Mouse (Mus musculus) thymus, adult 2 months (tissue): ENCODE measurements around the gene Fam102b. TPM values are rescaled to one million over a fixed set of nuclear protein-coding genes. Genes with fewer than 3 reads are reported as not detected.

ENCODE experiments used
- DNase-seq: peaks from one replicate; pipeline ENCODE4 v3.0.0; 2021
- H3K27ac ChIP-seq: fragments of 200-500 bp; 2 replicates; pipeline ENCODE4 v1.5.1; 2012; ENCODE audit warnings: low read length, control low read depth; ENCODE audit not compliant: control insufficient read depth, insufficient read depth
- H3K27me3 ChIP-seq: fragments of 200-500 bp; 2 replicates; pipeline ENCODE4 v1.6.1; 2012; ENCODE audit warnings: mild to moderate bottlenecking, low read length, moderate library complexity, mixed read lengths; ENCODE audit not compliant: control insufficient read depth, insufficient read depth
- H3K36me3 ChIP-seq: fragments of 200-500 bp; 2 replicates; pipeline ENCODE4 v1.6.1; 2012; ENCODE audit warnings: mild to moderate bottlenecking, low read length, moderate library complexity; ENCODE audit not compliant: control insufficient read depth, insufficient read depth
- H3K4me1 ChIP-seq: fragments of 200-500 bp; replicated peaks from 2 replicates; pipeline ENCODE4 v1.6.1; 2012; ENCODE audit warnings: low read length; ENCODE audit not compliant: control insufficient read depth, insufficient read depth
- H3K4me3 ChIP-seq: fragments of 200-500 bp; 2 replicates; pipeline ENCODE4 v1.5.1; 2012; ENCODE audit warnings: mild to moderate bottlenecking, low read length, control low read depth, moderate library complexity; ENCODE audit not compliant: control insufficient read depth, insufficient read depth
- CTCF ChIP-seq: fragments of 200-500 bp; IDR thresholded peaks from 2 replicates; pipeline ENCODE4 v1.5.1; 2012; ENCODE audit warnings: mild to moderate bottlenecking, control low read depth, low read length, moderate library complexity, borderline replicate concordance; ENCODE audit not compliant: control insufficient read depth, poor library complexity, insufficient read depth; ENCODE audit errors: extremely low read depth
- POLR2A ChIP-seq: fragments of 200-500 bp; IDR thresholded peaks from 2 replicates; pipeline ENCODE4 v1.6.1; 2012; ENCODE audit warnings: mild to moderate bottlenecking, low read length, control low read depth, moderate library complexity; ENCODE audit not compliant: control insufficient read depth, poor library complexity, insufficient read depth; ENCODE audit errors: extremely low read depth
- WGBS: fragments of 180-500 bp; shearing (Covaris S2); methylation state at CpG from one replicate; pipeline ENCODE4 v1.1.7; 2018; 5-methylcytosine and 5-hydroxymethylcytosine counted together
- polyA plus RNA-seq: library from polyadenylated mRNA; depleted of rRNA; stranded (reverse); fragments of >200 nt; gene quantifications from 2 replicates; pipeline ENCODE4 v1.2.3, GENCODE M21; 2012

The Fam102b gene
- polyA plus RNA-seq, 1 experiment = 6.2 TPM

DNA sequence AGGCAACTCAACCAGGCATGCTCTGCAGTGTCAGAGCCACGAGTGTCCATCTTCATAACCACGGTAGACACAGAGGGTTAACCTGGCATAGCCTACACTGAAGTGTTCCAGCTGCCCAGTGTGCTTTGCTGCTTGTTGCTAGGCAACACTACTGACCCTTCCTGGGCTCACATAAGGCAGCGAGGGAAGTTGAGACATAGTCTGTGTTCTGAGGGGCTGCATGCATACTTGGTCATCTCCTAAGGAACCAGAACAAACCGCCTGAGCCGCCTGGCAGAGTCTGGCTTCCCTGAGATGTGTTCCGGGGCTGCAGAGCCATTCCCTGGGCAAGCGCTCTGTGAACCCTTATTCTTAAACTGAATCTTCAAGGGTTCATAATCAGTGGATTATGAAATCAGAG lies 66.2 kb downstream of the Fam102b start:
- peaks cover 26% of the 10 kb centered on the region for H3K4me1 ChIP-seq
- DNase-seq = no peak

DNA sequence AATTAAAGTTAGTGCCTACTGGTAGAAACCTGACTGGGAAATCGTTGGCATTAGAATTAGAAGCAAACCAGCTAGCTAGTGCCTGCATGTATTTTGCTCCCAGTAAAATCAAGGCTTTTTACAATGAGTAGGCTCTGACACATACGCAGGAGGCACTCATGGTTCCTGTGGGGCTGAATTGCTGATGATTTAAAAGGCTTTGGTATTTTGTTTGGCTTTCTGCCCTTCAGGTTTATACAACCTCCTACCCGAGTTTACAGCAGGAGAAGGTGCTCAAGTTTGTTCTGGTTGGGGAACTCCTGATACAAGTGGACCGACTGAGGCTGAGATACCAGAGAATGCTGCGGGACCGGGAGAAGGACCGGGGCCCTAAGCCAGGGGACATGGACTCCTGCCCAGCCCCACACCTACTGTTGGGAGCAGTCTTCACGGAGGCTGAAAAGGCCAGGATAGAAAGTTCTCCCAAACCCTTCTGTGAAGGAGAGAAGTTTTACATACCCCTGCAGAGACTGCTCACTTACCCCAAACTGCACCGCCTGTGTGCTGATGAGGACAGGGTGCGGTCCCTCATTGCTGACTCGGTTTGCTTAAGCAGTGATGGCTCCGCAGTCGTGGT lies 67.6 kb downstream of the Fam102b start:
- no peak for DNase-seq
- Histone ChIP-seq H3K36me3 (no peaks in the 10 kb centered on the region), H3K4me1 (peaks cover 26% of the 10 kb centered on the region), H3K4me3 (no peak overlapping the region), H3K27me3 (no peaks in the 10 kb centered on the region), H3K27ac (no peak overlapping the region)
- TF ChIP-seq POLR2A (no peak), CTCF (no peak)
- 91% methylated on average over 13 of the region's 13 CpGs for WGBS

More for the DNA sequence above, 66.2 kb downstream of the Fam102b start:
- Histone ChIP-seq H3K27ac (peak overlapping the region; percentile 66), H3K4me3 (no peak overlapping the region), H3K36me3 (no peaks in the 10 kb centered on the region), H3K27me3 (no peaks in the 10 kb centered on the region)
- WGBS = 92% methylated on average over 7 of the region's 7 CpGs
- TF ChIP-seq POLR2A (no peak), CTCF (no peak)

GRCm38 (mm10) chr3:108957976-108958375 lies 69.4 kb downstream of the Fam102b start:
- no peak overlapping the region for H3K27ac ChIP-seq
- peaks cover 18% of the 10 kb centered on the region for H3K4me1 ChIP-seq
- no peak for DNase-seq
- H3K27me3 ChIP-seq = no peaks in the 10 kb centered on the region
- TF ChIP-seq POLR2A = no peak
- no peaks in the 10 kb centered on the region for H3K36me3 ChIP-seq
- H3K4me3 ChIP-seq = no peak overlapping the region

DNA sequence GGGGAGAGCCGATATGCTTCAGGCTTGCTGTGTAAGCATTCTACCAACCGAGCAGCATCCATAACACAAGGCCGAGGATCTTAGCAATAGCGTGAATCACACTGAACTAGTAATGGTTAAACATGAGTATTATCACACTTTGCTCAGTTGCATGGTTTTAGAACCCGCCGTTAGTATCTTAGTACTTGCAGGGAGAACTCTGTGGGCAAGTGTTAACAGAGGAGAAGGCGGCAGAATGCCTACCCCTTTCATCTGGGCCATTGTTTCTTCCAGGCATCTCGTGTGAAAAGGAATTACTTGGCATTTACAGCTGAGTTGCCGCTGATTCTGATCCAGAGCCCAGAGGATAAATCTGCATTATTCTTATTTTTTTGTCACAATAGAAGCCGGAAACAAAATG lies 86.4 kb downstream of the Fam102b start:
- no peak overlapping the region for H3K27ac ChIP-seq

DNA sequence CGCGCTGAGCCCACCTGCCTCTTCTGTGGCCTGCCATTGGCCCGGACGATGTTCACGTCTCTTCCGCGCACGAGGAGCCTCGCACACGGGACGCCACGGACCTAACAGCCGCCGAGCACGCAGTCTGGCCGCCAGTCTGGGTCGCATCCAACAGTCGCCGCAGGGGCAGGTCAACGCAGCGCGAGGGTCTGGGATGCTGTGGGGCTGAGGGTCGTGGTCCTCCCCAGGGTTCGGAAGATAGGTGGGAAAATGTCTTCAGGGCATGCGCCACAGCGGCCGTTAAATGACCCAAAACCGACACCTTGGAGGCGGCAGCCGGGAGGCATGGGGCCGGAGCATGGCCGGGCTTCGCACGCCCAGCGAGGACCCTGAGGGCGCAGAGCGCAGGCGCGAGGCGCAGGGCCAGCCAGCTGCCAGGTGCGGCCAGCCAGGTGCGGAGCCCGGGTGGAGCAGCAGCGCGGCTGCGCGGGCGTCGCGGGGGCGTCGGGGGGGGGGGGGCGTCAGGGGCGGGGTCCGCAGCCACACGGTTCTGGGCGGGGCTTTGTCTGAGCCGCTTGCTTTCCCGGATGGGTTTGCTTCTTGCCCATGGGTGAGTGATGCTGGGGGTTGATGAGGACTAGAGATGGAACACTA lies 87.3 kb downstream of the Fam102b start, which contains the start of gene Gm9857:
Gene Gm9857 (minus strand): TSS at position 445 of the 633 bp plus-strand sequence.
- 72% methylated on average over 59 of the region's 59 CpGs for WGBS
- Histone ChIP-seq H3K27me3 (no peaks in the 10 kb centered on the region), H3K36me3 (no peaks in the 10 kb centered on the region)

More for the DNA sequence above, 86.4 kb downstream of the Fam102b start:
- DNase-seq = no peak
- no peak for TF ChIP-seq CTCF
- TF ChIP-seq POLR2A = no peak
- Histone ChIP-seq H3K4me1 (peaks cover 7% of the 10 kb centered on the region; the same call in 1 of the 2 replicates), H3K4me3 (no peak overlapping the region), H3K36me3 (no peaks in the 10 kb centered on the region), H3K27me3 (no peaks in the 10 kb centered on the region)
- WGBS = 96% methylated on average over 10 of the region's 10 CpGs

GRCm38 (mm10) chr3:108939573-108939972 lies 87.8 kb downstream of the Fam102b start, which contains the start of gene Henmt1:
Henmt1 (plus strand) TSS chr3:108939873.
- no peak for DNase-seq
- Histone ChIP-seq H3K36me3 (no peaks in the 10 kb centered on the region), H3K4me1 (peaks cover 7% of the 10 kb centered on the region; the same call in 1 of the 2 replicates), H3K27ac (no peak within 1 kb of the TSS), H3K27me3 (no peaks in the 10 kb centered on the region), H3K4me3 (peak within 1 kb of the TSS; percentile 36)
- TF ChIP-seq POLR2A = no peak
- no peak for TF ChIP-seq CTCF
- 78% methylated on average over 5 of the region's 5 CpGs for WGBS

More for the DNA sequence above, 87.3 kb downstream of the Fam102b start, which contains the start of gene Gm9857:
- Histone ChIP-seq H3K4me1 (peaks cover 7% of the 10 kb centered on the region; the same call in 1 of the 2 replicates), H3K4me3 (peak within 1 kb of the TSS; percentile 36), H3K27ac (no peak within 1 kb of the TSS)
- TF ChIP-seq POLR2A (no peak), CTCF (no peak)
- DNase-seq = peak; percentile 38

DNA sequence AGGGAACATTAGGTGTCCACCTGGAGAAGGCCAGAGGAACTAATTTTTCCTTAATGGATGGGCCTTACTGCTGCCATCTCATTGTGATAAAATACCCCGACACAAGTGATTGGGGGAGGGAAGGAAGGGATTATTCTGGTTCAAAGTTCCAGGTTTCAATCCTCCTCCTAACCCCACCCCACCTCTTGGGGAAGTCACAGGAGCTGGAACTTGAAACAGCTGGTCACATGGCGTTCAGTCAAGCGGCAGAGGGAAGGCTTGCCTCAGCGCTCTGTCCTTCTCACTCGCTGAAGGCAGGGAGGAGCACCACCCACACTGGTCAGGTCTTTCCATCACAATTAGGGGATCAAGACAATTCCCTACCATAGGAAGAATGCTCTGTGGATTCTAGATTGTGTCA lies 88.7 kb downstream of the Fam102b start:
- H3K36me3 ChIP-seq = no peaks in the 10 kb centered on the region
- WGBS = 89% methylated on average over 5 of the region's 5 CpGs

More for the DNA sequence above, 88.7 kb downstream of the Fam102b start:
- Histone ChIP-seq H3K27me3 (no peaks in the 10 kb centered on the region), H3K4me3 (no peak overlapping the region), H3K27ac (no peak overlapping the region), H3K4me1 (peaks cover 7% of the 10 kb centered on the region; the same call in 1 of the 2 replicates)
- TF ChIP-seq POLR2A = no peak
- no peak for TF ChIP-seq CTCF
- no peak for DNase-seq
